Mouse (Mus musculus) effector memory CD4-positive, alpha-beta T cell, adult 5 months (primary cell): ENCODE results near the gene Pde7b. TPM values are rescaled to one million over a fixed set of nuclear protein-coding genes. Genes with fewer than 3 reads are reported as not detected.

Experiments
- polyA plus RNA-seq: library from polyadenylated mRNA; unstranded; fragments of 100-300 nt; shearing (Covaris generic); gene quantifications from one replicate; pipeline ENCODE4 v1.2.1, GENCODE M21; 2017

Pde7b gene
- not detected for polyA plus RNA-seq

GRCm38 (mm10) chr10:20724906-20725305, at the start of gene Pde7b:
Gene Pde7b (minus strand): TSS chr10:20725078.

Other genes starting within 250 kb of the Pde7b start
- gene Ahi1, start 227.5 kb upstream of the Pde7b start, polyA plus RNA-seq = 17.0 TPM